In genomic region chr7:34390834-34391155, GRCm38 (mm10) we compare ENCODE assay signal across 8 mouse cellular contexts. TPM values are rescaled to one million over a fixed set of nuclear protein-coding genes. Genes with fewer than 3 reads are reported as not detected.
DNase-seq lines count a peak whose midpoint lies in the region; ATAC-seq and TF ChIP-seq lines count a peak whose summit lies in the region.

No protein-coding gene starts in this region.

- H3K36me3 ChIP-seq in forebrain, embryonic 11.5 days (ENCODE audit: control insufficient read depth, insufficient read depth, low read length) = no peaks in the 10 kb centered on the region
- no peaks in the 10 kb centered on the region for H3K36me3 ChIP-seq in lung, postnatal 0 days (ENCODE audit: insufficient read depth, low read length)
- H3K36me3 ChIP-seq in stomach, embryonic 16.5 days (ENCODE audit: control insufficient read depth, insufficient read depth, low read length) = no peaks in the 10 kb centered on the region

- H3K4me3 ChIP-seq in forebrain, embryonic 11.5 days (ENCODE audit: low read depth, low read length) = peak overlapping the region; percentile 78; the same call in 1 of the 2 replicates
- no peak overlapping the region for H3K4me3 ChIP-seq in lung, postnatal 0 days (ENCODE audit: low read depth, low read length)
- peak overlapping the region; percentile 95 for H3K4me3 ChIP-seq in stomach, embryonic 16.5 days (replicated peaks; ENCODE audit: low read length)

- H3K4me1 ChIP-seq in forebrain, embryonic 11.5 days (replicated peaks; ENCODE audit: control insufficient read depth, insufficient read depth, low read length) = peaks cover 4% of the 10 kb centered on the region; the same call in 1 of the 2 replicates
- peaks cover 10% of the 10 kb centered on the region; the same call in 1 of the 2 replicates for H3K4me1 ChIP-seq in lung, postnatal 0 days (ENCODE audit: insufficient read depth, low read depth, low read length)
- peaks cover 24% of the 10 kb centered on the region for H3K4me1 ChIP-seq in stomach, embryonic 16.5 days (ENCODE audit: control insufficient read depth, insufficient read depth, low read length)

- ATAC-seq in forebrain, embryonic 11.5 days (replicated peaks; ENCODE audit: low FRiP score) = no peak
- peak; percentile 50 for ATAC-seq in lung, postnatal 0 days
- no peak for ATAC-seq in stomach, embryonic 16.5 days (ENCODE audit: insufficient read depth, low FRiP score)
- ATAC-seq in erythroid progenitor cell, adult 5-6 weeks (replicated peaks; ENCODE audit: low FRiP score, poor library complexity, severe bottlenecking) = no peak

- peak overlapping the region; percentile 99 for H3K9ac ChIP-seq in forebrain, embryonic 11.5 days (ENCODE audit: low read length)
- H3K9ac ChIP-seq in lung, postnatal 0 days (replicated peaks; ENCODE audit: low read depth) = no peak overlapping the region
- 0 out of 2 replicates have a peak overlapping the region, but pooled peaks have one; percentile 10 for H3K9ac ChIP-seq in stomach, embryonic 16.5 days (ENCODE audit: low read length)

- no peak for TF ChIP-seq CTCF in lung, postnatal 0 days (IDR thresholded peaks at IDR 0.05)

- peak; percentile 24 for DNase-seq in adrenal gland, postnatal 14 days
- DNase-seq in adrenal gland, postnatal 10 days = no peak
- peak; percentile 46 for DNase-seq in 3134 (ENCODE audit: extremely low read depth, insufficient read length, low spot score)
- DNase-seq in forebrain, embryonic 11.5 days (ENCODE audit: low spot score) = no peak
- peak; percentile 27 for DNase-seq in heart, postnatal 4 days
- DNase-seq in lung, postnatal 0 days (ENCODE audit: low spot score) = peak; percentile 93

- no peaks in the 10 kb centered on the region for H3K27me3 ChIP-seq in forebrain, embryonic 11.5 days (ENCODE audit: control insufficient read depth, insufficient read depth, low read length)
- no peaks in the 10 kb centered on the region for H3K27me3 ChIP-seq in lung, postnatal 0 days (replicated peaks; ENCODE audit: insufficient read depth, low read length)
- no peaks in the 10 kb centered on the region for H3K27me3 ChIP-seq in stomach, embryonic 16.5 days (ENCODE audit: control insufficient read depth, insufficient read depth, low read length)

- no peaks in the 10 kb centered on the region for H3K9me3 ChIP-seq in forebrain, embryonic 11.5 days (ENCODE audit: control insufficient read depth, low read length)
- no peaks in the 10 kb centered on the region for H3K9me3 ChIP-seq in lung, postnatal 0 days (ENCODE audit: low read length)
- H3K9me3 ChIP-seq in stomach, embryonic 16.5 days (replicated peaks; ENCODE audit: control insufficient read depth, low read length) = no peaks in the 10 kb centered on the region

- peak; percentile 74 for TF ChIP-seq EP300 in lung, postnatal 0 days (IDR thresholded peaks at IDR 0.05)

- H3K4me2 ChIP-seq in forebrain, embryonic 11.5 days (ENCODE audit: low read depth, low read length, severe bottlenecking) = peak overlapping the region; percentile 93; the same call in 1 of the 2 replicates
- peak overlapping the region; percentile 71 for H3K4me2 ChIP-seq in lung, postnatal 0 days (replicated peaks; ENCODE audit: low read depth, low read length)
- peak overlapping the region; percentile 84 for H3K4me2 ChIP-seq in stomach, embryonic 16.5 days (ENCODE audit: low read depth, low read length)

- 89% methylated on average over 7 of the region's 7 CpGs for WGBS in forebrain, embryonic 11.5 days
- 21% methylated on average over 7 of the region's 7 CpGs for WGBS in lung, postnatal 0 days
- 29% methylated on average over 7 of the region's 7 CpGs for WGBS in stomach, embryonic 16.5 days

- H3K27ac ChIP-seq in forebrain, embryonic 11.5 days (ENCODE audit: low read depth, low read length) = no peak overlapping the region
- H3K27ac ChIP-seq in lung, postnatal 0 days (ENCODE audit: low read length) = peak overlapping the region; percentile 99
- H3K27ac ChIP-seq in stomach, embryonic 16.5 days (ENCODE audit: low read length) = peak overlapping the region; percentile 99

RNA-seq across cellular contexts. Expression of gene Lsm14a, which starts 2.3 kb away (rescaled TPM):
- 107 and 118 TPM in 2 replicates for total RNA-seq in adrenal gland, postnatal 14 days (2021)
- total RNA-seq in adrenal gland, postnatal 10 days (2021) = 100 to 1,000 TPM; 108 to 110 TPM
- polyA plus RNA-seq in forebrain, embryonic 11.5 days (2014; fragmentation: Nextera tagmentation; extraction: Ambion mirVana) = 66.8 and 69.1 TPM in 2 replicates
- total RNA-seq in heart, postnatal 4 days (2021) = 100 to 1,000 TPM; 102 to 103 TPM
- polyA plus RNA-seq in lung, postnatal 0 days (2015; fragmentation: Nextera tagmentation; extraction: Ambion mirVana) = 76.1 and 80.2 TPM in 2 replicates
- polyA plus RNA-seq in stomach, embryonic 16.5 days (2015; fragmentation: Nextera tagmentation; extraction: Ambion mirVana) = 69.1 and 76.1 TPM in 2 replicates
- total RNA-seq in erythroid progenitor cell, adult 5-6 weeks (2015; ENCODE audit: low replicate concordance) = 116 and 158 TPM in 2 replicates
- 129 and 190 TPM in 2 replicates for total RNA-seq in erythroid progenitor cell, adult 5-6 weeks (2017; ENCODE audit: low replicate concordance)

Comparison
In these comparisons a context has a peak if more than half of its experiments do, and no peak if none do; other contexts are left out.
1. DNase-seq: peak in adrenal gland, postnatal 14 days (single experiment), 3134 (single experiment), heart, postnatal 4 days (single experiment) and lung, postnatal 0 days (single experiment); none in adrenal gland, postnatal 10 days (single experiment) and forebrain, embryonic 11.5 days (single experiment).
2. Peak in every context shown above with its lines, with median percentiles within 50 percentile points of each other: H3K4me2 ChIP-seq.